Mouse (Mus musculus): ENCODE data around the gene Hist1h2bk.

Hist1h2bk gene

DNA sequence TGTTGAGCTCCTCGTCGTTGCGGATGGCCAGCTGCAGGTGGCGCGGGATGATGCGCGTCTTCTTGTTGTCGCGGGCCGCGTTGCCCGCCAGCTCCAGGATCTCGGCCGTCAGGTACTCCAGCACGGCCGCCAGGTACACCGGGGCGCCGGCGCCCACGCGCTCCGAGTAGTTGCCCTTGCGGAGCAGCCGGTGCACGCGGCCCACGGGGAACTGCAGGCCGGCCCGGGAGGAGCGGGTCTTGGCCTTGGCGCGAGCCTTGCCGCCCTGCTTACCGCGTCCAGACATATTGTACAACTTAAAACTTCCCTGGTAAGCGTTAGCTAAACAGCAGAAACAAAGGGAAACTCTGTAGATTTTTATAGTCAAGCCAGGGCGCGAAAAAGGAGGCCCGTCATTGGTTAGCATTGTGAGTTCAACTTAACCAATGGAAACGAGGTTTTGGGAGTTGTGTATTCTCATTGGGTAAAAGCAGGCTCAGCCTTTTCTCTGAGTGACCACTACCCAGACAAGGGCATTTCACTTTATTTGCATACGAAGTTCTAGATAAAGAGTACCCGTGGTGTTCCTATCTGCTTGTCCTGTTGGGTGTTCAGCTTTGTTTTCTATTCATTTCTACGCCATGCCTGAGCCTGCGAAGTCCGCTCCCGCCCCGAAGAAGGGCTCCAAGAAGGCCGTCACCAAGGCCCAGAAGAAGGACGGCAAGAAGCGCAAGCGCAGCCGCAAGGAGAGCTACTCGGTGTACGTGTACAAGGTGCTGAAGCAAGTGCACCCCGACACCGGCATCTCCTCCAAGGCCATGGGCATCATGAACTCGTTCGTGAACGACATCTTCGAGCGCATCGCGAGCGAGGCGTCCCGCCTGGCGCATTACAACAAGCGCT is at the start of gene Hist1h2bk, which contains the start of gene Hist1h2ah:
Hist1h2bk (plus strand) TSS at position 604 of the 882 bp plus-strand sequence.
Hist1h2ah (minus strand) TSS at position 302 of the 882 bp plus-strand sequence.
- DNase-seq (ENCODE audit: low read depth, low spot score): peak; percentile 95

- no peak for DNase-seq (ENCODE audit: low read depth, low spot score)
These were observed 43.1 kb upstream of the Hist1h2bk start for GRCm38 (mm10) chr13:21992550-21992949.

- DNase-seq (ENCODE audit: low read depth, low spot score): peak; percentile 78
These were observed 41.5 kb upstream of the Hist1h2bk start for GRCm38 (mm10) chr13:21993957-21994738.

DNA sequence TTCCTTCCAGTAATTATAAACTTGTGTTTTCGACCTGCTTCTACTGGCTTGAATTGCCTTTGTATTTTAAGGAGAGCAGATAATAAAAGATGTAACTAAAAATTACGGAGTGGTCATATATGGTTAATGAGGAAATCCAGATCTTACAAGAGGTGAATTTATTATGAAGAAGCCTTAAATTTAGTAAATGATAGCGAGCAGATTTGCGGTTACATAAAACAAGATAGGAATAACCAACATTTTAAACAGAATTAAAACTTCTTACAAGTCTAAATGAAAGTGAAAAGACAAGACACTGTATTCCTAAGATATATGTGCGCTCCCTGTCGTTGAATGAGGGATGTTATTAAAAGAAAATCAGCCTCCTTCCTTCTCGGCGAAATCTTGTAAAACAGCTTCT is 40.8 kb upstream of the Hist1h2bk start:
- DNase-seq (ENCODE audit: low read depth, low spot score): no peak

DNA sequence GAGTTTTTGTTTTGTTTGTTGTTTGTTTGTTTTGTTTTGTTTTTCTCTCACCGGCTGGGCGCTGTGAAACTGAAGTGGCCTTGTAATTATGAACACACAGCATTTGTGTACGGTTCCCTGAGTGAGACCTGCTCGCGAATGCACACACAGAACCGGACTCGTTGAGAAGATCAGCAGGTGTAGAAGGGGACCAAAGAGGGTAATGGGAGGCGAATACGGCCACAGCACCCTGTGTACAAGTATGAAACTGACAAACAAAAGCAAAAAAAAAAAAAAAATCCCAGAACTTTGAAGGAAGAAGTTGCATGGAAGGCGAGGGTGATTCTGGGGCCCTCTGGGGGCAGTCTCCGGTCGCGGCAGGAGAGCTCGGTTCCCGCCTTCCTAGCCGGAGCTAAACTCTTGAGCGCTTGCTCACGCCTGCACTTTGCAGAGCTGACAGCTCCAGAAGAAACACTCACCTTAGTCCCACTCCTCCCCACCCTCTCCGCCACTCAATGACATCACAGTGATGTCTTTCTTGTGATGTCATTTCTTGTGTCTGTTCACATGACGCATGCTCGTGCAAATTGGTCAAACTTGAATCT is 40.2 kb upstream of the Hist1h2bk start:
- DNase-seq (ENCODE audit: low read depth, low spot score): peak; percentile 62

GRCm38 (mm10) chr13:21996101-21996839 is 39.4 kb upstream of the Hist1h2bk start:
- peak; percentile 72 for DNase-seq (ENCODE audit: low read depth, low spot score)

GRCm38 (mm10) chr13:21996840-21997185 is 38.9 kb upstream of the Hist1h2bk start:
- DNase-seq (ENCODE audit: low read depth, low spot score): no peak

DNA sequence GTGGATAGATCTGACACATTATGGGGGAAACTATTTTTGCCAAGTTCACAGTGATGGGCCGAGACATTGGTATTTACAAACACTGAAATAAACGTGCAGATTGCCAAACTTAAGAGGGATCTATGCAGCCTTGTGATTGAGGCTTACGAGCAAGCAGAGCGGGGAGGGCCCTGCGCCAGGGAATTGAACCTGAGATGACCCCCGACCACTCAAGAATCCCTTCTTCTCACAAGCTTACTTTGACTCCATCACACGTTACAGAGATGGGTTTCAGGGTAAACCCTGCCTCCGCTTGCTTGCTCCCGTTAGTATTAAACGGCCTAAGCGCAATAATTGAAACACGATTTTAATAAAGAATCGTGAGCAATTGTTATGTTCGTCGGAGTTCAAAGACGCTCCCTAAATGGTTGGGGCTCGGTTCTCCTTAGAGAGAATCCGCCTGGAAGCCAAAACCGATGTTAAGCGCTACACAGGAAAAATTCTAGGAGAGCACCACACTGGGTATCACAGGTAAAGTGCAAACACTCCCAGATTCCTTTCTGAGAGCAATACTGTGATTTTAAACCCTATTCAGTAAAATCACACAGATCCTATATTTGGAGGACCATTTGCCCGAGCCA is 38.4 kb upstream of the Hist1h2bk start:
- DNase-seq (ENCODE audit: low read depth, low spot score): no peak

DNA sequence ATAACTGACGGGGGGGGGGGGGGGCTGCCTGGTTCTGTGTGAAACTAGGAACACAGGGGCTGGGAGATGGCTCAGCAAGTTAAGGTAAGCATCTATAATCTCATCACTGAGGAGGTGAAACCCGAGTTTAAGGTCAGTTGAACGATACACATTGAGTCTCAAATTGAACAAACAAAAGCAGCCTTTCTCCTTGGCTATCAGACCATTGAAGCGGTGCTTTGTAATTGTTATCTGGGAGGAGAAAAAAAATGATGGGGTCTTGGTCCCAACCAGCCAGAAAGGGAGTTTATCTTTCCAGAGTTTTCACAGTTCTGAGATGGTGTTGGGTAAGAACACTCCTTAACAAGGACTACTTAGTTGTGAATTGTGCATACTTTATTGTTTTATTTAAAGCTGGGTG is 37.8 kb upstream of the Hist1h2bk start:
- no peak for DNase-seq (ENCODE audit: low read depth, low spot score)

DNA sequence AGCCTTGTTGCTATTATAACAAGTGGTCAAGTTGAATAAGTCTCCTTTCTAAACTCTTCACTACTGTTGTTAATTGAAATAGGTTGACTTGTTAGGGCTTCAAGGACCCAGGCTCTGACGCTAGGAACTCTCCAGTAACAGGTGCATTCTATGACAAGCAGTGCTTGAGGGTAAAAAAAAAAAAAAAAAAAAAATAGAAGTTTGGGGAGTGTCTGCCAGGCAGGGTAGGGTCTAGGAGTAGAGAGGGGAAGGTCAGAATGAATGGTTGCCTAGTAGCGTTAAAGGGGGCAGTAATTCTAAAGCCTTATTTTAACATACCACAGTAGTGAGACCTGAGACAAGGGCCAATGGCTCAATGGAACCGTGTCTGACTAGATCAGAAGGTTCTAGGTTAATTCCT is 37.3 kb upstream of the Hist1h2bk start:
- DNase-seq (ENCODE audit: low read depth, low spot score): no peak

DNA sequence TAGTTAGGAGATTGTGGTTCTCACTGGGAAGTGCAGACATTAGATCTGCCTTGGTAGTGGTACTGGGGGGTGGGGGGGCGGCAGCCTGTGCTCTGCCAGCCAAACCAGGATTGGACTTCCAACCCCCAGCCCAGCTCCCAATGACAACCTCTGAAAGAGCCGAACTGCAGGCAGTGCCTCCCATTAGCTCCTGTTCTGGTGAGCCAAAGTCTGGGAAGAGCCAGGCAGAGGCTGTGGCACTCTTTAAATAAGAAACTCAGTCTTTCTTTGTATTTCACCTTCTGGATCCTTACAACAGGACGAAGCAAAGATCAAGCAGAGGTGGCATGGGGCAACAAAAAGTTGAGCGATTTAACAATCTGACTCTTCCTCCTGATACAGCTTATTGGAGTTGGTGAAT is 36.5 kb upstream of the Hist1h2bk start:
- no peak for DNase-seq (ENCODE audit: low read depth, low spot score)

GRCm38 (mm10) chr13:22001346-22001745 is 34.3 kb upstream of the Hist1h2bk start:
- DNase-seq (ENCODE audit: low read depth, low spot score): no peak

GRCm38 (mm10) chr13:22001823-22002222 is 33.8 kb upstream of the Hist1h2bk start:
- DNase-seq (ENCODE audit: low read depth, low spot score): no peak

DNA sequence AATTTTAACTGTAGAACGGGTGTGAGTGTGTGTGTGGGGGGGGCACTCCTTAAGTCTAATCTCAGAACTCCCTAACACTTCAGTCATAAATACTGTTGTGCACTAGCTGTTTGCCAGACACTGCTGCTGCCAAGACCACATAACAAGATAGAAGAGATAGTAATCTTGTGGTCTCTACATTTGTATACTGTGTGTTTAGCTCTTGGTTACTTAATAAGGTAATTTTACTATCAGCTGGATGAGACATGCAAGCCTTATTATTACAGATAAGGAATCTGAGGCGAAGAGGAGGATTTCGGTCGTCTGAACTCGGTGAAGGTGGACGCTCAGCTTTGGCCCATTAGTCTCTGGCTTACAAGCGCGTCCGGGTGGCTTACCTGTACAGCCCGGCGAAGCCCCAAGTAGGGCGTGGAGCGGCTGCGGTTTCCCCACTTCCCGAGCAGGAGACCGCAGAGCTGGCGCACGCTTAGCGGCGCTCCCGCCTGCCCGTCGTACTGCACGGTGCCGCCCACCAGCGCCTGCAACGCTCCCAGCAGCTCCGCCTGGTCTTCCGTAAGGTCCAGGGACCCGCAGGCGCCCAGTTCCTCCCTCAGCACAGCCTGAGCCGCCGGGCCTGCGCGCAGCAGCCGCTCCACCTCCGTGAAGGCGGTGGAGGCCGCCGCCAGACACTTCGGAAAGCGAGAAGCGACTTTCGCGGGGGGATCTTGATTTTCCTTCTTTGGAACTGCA is 29.9 kb upstream of the Hist1h2bk start:
- DNase-seq (ENCODE audit: low read depth, low spot score): peak; percentile 56

DNA sequence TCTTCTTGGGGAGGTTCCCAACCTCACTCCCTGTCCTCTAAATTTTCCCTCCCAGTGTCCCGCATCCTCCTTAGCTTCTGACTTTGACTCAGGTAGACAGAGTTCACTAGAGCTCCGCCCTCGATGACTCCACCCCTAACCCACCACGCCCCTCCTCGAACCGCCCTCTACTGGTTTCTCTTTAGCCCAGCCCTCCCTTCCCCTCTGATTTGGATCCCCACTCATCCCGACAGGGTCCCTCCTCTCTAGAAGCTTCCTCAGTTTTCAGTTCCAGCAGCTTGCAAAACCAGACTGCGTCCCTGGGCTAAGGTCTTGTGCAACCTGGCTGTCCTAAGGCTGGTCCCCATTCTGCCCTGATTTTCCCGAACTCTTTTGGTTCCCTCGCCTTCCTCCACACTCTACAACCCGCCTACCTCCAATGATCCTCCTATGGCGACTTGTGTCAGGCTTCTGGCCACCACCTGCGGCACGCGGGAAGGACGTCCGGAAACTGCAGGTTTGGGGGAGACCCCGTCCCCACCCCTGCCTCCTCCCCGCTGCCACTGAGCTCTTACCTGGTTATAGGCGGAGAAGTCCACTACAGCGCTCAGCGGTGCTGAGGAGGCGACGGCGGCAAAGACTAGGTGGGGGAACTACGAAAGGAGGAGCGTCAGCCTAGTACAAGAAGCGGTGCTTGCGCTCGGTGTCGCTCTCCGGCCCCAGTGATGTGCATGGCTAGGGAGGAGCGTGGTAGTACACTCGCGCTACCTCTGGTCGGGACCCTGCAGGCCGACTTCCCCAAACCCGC is 29.1 kb upstream of the Hist1h2bk start:
- DNase-seq (ENCODE audit: low read depth, low spot score): peak; percentile 61

GRCm38 (mm10) chr13:22007121-22007510 is 28.6 kb upstream of the Hist1h2bk start:
- no peak for DNase-seq (ENCODE audit: low read depth, low spot score)

GRCm38 (mm10) chr13:22007872-22008271 is 27.8 kb upstream of the Hist1h2bk start:
- no peak for DNase-seq (ENCODE audit: low read depth, low spot score)

DNA sequence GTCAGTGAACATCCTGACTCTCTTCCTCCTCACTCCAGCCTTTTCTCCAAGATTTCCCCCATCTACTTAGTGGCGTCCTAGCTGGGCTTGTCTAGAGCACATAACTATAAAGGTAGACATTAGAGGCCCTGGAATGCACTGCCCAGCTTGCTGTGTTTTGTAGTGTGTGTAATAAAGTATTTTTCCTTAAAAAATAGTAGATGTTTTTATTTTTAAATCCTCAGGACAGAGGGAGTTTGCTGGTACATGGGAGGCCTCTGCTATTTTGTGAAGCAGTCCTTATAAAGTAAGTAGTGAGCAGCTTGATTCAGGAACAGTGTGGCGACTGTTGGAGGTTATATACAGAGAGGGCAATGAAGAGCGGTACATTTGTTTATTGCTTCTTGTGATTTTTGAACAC is 27.0 kb upstream of the Hist1h2bk start:
- no peak for DNase-seq (ENCODE audit: low read depth, low spot score)

GRCm38 (mm10) chr13:22009642-22010041 is 26.0 kb upstream of the Hist1h2bk start, which contains the start of gene Prss16:
Prss16 (minus strand) TSS chr13:22009742.
- DNase-seq (ENCODE audit: low read depth, low spot score): no peak

DNA sequence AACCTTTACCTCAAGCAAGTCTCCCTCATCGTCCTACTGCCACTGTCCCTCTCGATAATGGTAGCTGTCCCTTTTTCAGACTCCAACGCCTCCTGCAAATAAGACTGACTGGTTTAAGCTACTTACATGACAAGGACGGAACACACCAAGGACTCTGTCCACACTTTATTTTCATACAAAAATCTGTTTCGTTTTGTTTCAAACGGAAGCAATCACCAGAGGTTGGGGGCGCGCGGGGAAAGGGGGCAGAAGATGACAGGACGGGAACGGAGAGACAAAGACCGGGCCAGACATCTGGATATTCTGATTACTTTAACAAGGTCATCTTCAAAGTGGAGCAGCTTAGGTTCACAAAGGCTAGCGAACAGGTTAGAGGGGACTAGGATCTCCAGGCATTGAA is 22.0 kb upstream of the Hist1h2bk start:
- no peak for DNase-seq (ENCODE audit: low read depth, low spot score)
